Mouse (Mus musculus) liver, adult 2 months (tissue): Measurements from ENCODE around the gene Bphl.

Experiments used
- CTCF ChIP-seq: fragments of 200-500 bp; IDR thresholded peaks from 2 replicates; pipeline ENCODE4 v1.5.1; 2011; ENCODE audit warnings: low read depth, low read length, control low read depth
- POLR2A ChIP-seq: fragments of 200-500 bp; IDR thresholded peaks from 2 replicates; pipeline ENCODE4 v1.6.1; 2011; ENCODE audit warnings: low read length, control low read depth; ENCODE audit not compliant: insufficient read depth; ENCODE audit errors: extremely low read depth

GRCm38 (mm10) chr13:34062466-34062865 is 25.1 kb downstream of the Bphl start:
- no peak for TF ChIP-seq POLR2A
- no peak for TF ChIP-seq CTCF
